Mouse (Mus musculus) forebrain, embryonic 10.5 days (tissue): ENCODE results near the gene Prpf40b. TPM values are rescaled to one million over a fixed set of nuclear protein-coding genes. Genes with fewer than 3 reads are reported as not detected.

Experiments
- DNase-seq: peaks from one replicate; pipeline ENCODE4 v3.0.0-alpha.2; 2017; ENCODE audit warnings: low spot score; ENCODE audit errors: extremely low spot score
- H3K27ac ChIP-seq: fragments of 300-500 bp; sonication (generic); 2 replicates; pipeline ENCODE4 v1.5.1; 2016; ENCODE audit warnings: mild to moderate bottlenecking
- H3K27me3 ChIP-seq: fragments of 300-500 bp; sonication (generic); 2 replicates; pipeline ENCODE4 v1.6.1; 2016; ENCODE audit warnings: mild to moderate bottlenecking; ENCODE audit not compliant: poor library complexity, severe bottlenecking
- H3K36me3 ChIP-seq: fragments of 300-500 bp; sonication (generic); replicated peaks from 2 replicates; pipeline ENCODE4 v1.6.1; 2016; ENCODE audit warnings: mild to moderate bottlenecking, moderate library complexity
- H3K4me1 ChIP-seq: fragments of 300-500 bp; sonication (generic); 2 replicates; pipeline ENCODE4 v1.6.1; 2016
- H3K4me3 ChIP-seq: fragments of 300-500 bp; sonication (generic); 2 replicates; pipeline ENCODE4 v1.5.1; 2016; ENCODE audit warnings: mild to moderate bottlenecking, moderate library complexity
- H3K9me3 ChIP-seq: fragments of 300-500 bp; sonication (generic); 2 replicates; pipeline ENCODE4 v1.6.1; 2016; ENCODE audit warnings: mild to moderate bottlenecking, moderate library complexity
- WGBS: fragments of 180-500 bp; shearing (Covaris S2); methylation state at CpG from one replicate; pipeline ENCODE4 v1.1.7; 2016; 5-methylcytosine and 5-hydroxymethylcytosine counted together
- polyA plus RNA-seq: library from polyadenylated mRNA; unstranded; fragments of >200 nt; fragmentation: Nextera tagmentation; extraction: Ambion mirVana; gene quantifications from 2 replicates; pipeline ENCODE4 v1.2.1, GENCODE M21; 2016

The Prpf40b gene
- polyA plus RNA-seq, 1 experiment from 2014 or later = 62.2 TPM

DNA sequence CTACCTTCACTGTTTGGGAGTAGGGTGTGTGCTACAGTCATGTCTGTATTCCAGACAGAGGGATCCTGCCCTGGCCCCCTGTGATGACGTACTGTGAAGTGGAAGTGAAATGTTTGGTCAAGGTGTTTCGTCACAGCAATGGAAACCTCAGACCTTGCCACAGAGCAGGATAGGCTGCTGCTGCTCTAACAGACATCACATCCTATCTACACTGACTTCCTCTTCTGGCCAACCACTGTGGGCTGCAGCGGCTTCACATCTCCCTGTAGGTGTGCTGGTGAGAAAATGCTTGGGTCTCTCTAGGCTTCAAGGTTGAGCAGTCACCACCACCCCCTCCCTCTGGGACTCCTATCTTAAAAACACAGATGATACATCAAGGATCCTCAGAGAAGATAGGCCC, 46.2 kb downstream of the Prpf40b start:
- 89% methylated on average over 3 of the region's 3 CpGs for WGBS
- Histone ChIP-seq H3K36me3 (no peaks in the 10 kb centered on the region), H3K9me3 (no peaks in the 10 kb centered on the region), H3K4me3 (no peak overlapping the region), H3K27me3 (no peaks in the 10 kb centered on the region), H3K27ac (peak overlapping the region; percentile 8; the same call in 1 of the 2 replicates), H3K4me1 (peaks cover 59% of the 10 kb centered on the region)
- no peak for DNase-seq

- WGBS = 61% methylated on average over 9 of the region's 9 CpGs
- Histone ChIP-seq H3K4me3 (no peak overlapping the region), H3K36me3 (no peaks in the 10 kb centered on the region), H3K27me3 (no peaks in the 10 kb centered on the region), H3K9me3 (no peaks in the 10 kb centered on the region), H3K27ac (0 out of 2 replicates have a peak overlapping the region, but pooled peaks have one; percentile 32), H3K4me1 (peaks cover 57% of the 10 kb centered on the region)
- DNase-seq = no peak
Observed at GRCm38 (mm10) chr15:99342194-99342981, 47.5 kb downstream of the Prpf40b start.

DNA sequence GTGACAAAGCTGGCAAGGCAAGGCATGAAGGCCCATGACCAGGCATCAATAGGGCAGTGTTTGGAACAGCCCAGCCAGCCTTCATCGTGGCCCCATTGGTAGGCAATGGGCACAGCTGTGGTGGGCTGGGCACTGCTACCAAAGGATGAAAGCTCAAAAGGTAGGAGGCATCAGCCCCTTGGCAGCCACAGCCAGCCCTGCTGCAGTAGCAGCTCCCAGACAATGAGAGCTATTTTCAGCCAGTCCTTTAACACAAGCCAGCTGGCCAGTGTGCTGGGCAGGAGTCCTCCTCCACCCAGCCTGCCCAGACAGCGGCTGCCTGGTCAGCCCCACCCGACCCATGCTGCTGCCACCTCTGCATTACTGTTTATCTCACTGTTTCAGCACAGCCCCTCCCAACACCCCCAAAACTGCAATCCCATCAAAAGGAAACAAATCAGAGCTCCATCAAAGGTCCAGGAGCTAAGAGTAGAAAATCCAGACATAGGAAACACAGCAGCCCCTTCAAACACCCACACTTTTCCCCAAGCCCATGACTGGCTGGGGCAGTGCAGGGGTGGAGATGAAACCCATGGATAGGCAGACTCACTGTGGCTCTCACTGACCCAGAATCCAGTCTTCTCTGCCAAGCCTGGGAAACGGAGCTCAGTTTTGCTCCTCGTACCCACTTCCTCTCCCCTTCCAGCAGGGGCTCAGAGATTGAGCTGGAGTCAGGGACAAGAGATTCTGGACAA, 48.7 kb downstream of the Prpf40b start:
- Histone ChIP-seq H3K4me1 (peaks cover 57% of the 10 kb centered on the region), H3K27me3 (no peaks in the 10 kb centered on the region), H3K4me3 (no peak overlapping the region; the same call in 1 of the 2 replicates), H3K36me3 (no peaks in the 10 kb centered on the region), H3K9me3 (no peaks in the 10 kb centered on the region), H3K27ac (peak overlapping the region; percentile 69)
- no peak for DNase-seq
- 67% methylated on average over 5 of the region's 5 CpGs for WGBS

DNA sequence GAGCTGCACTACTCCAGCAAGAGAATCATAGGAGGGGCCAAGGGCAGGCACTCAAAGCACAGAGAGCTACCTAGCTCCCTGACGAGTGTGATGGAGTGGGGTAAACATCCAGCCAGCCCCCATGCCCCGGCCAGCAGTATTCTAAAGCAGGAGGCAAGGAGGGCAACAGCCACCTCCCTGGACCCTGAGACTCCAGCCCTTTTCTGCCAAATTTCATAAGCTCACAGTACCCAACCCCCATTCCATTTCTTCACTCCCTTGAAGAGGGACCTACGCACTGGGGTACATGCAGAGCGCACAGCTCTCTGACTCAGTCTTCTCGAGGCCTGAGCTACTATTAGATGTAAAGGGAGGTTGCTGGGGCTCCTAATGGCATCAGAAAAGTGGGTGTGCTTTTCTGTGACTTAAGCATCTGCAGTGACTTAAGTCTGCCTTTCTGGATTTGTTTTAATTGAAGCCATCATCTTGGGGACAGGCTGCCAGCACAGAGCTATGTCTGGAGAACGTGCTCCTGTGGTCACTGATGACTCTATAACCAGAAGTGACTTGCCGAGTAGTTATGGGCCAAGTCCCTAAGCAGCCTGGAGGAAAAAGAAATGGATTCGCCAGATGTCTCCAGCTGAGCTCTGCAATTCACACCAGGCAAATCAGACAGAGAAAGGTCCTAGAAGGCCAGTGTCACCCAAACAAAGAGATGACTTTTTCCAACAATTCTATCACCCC, 49.4 kb downstream of the Prpf40b start:
- Histone ChIP-seq H3K4me1 (peaks cover 54% of the 10 kb centered on the region), H3K27ac (peak overlapping the region; percentile 69), H3K27me3 (no peaks in the 10 kb centered on the region), H3K4me3 (no peak overlapping the region), H3K9me3 (no peaks in the 10 kb centered on the region), H3K36me3 (no peaks in the 10 kb centered on the region)
- DNase-seq = no peak
- 75% methylated on average over 8 of the region's 8 CpGs for WGBS

DNA sequence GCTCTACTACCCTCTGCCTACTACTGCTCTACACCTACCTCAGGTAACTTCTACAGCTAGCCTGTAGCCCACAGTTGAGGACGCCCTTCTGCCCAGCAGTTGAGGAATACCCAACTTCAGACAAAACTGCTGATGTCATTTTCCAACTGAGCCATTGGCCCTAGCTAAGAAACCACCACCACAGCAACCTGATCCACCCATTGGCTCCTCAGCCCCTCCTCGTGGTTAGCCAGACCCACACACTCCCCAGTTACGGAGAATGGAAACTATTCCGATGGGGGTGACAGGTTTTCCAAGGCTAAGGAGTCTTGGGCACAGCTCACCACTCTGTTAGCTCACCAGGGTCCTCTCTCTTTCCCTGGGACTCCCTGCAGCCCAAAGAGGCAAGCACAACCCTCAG, 50.1 kb downstream of the Prpf40b start:
- Histone ChIP-seq H3K4me1 (peaks cover 50% of the 10 kb centered on the region), H3K27me3 (no peaks in the 10 kb centered on the region), H3K4me3 (no peak overlapping the region), H3K27ac (0 out of 2 replicates have a peak overlapping the region, but pooled peaks have one; percentile 69), H3K36me3 (no peaks in the 10 kb centered on the region), H3K9me3 (no peaks in the 10 kb centered on the region)
- WGBS = 84% methylated on average over 4 of the region's 4 CpGs
- no peak for DNase-seq

GRCm38 (mm10) chr15:99351610-99352009, 56.7 kb downstream of the Prpf40b start:
- no peak overlapping the region for H3K4me3 ChIP-seq
- no peaks in the 10 kb centered on the region for H3K9me3 ChIP-seq
- peaks cover 13% of the 10 kb centered on the region for H3K4me1 ChIP-seq
- no peak overlapping the region for H3K27ac ChIP-seq
- DNase-seq = no peak
- no peaks in the 10 kb centered on the region for H3K36me3 ChIP-seq
- WGBS = 88% methylated on average over 6 of the region's 6 CpGs
- no peaks in the 10 kb centered on the region for H3K27me3 ChIP-seq

GRCm38 (mm10) chr15:99352306-99352705, 57.4 kb downstream of the Prpf40b start:
- 84% methylated on average over 5 of the region's 5 CpGs for WGBS
- H3K27me3 ChIP-seq = no peaks in the 10 kb centered on the region
- no peak overlapping the region for H3K27ac ChIP-seq
- H3K9me3 ChIP-seq = no peaks in the 10 kb centered on the region
- no peak for DNase-seq
- H3K4me1 ChIP-seq = peaks cover 13% of the 10 kb centered on the region
- H3K36me3 ChIP-seq = no peaks in the 10 kb centered on the region
- no peak overlapping the region for H3K4me3 ChIP-seq

DNA sequence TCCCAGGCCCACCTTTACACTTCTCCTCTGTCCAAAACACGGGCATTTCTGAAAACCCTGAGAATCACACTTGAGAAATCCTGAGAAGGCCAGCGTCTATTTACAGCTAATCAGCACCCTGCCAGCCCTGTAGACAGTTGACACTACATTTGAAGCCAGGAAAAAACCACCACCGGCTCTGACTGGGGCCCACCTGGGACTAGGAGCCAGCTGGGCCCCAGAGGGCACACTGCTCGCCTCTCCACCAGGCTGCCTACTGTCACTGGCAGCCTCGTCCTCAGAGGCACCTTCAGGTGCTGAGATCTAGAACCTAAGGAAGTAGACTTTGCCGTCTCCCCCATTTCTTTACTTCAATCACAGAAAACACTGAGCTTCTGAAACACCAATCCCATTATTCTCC, 60.8 kb downstream of the Prpf40b start:
- Histone ChIP-seq H3K4me1 (peaks cover 11% of the 10 kb centered on the region), H3K36me3 (no peaks in the 10 kb centered on the region), H3K27ac (no peak overlapping the region), H3K9me3 (no peaks in the 10 kb centered on the region), H3K27me3 (no peaks in the 10 kb centered on the region), H3K4me3 (no peak overlapping the region)
- WGBS = 83% methylated on average over 6 of the region's 6 CpGs
- DNase-seq = no peak

- H3K36me3 ChIP-seq = no peaks in the 10 kb centered on the region
- no peak for DNase-seq
- H3K4me1 ChIP-seq = peaks cover 11% of the 10 kb centered on the region
- no peaks in the 10 kb centered on the region for H3K27me3 ChIP-seq
- 87% methylated on average over 6 of the region's 6 CpGs for WGBS
- H3K4me3 ChIP-seq = no peak overlapping the region
- H3K27ac ChIP-seq = no peak overlapping the region
- no peaks in the 10 kb centered on the region for H3K9me3 ChIP-seq
Observed at GRCm38 (mm10) chr15:99356462-99356861, 61.6 kb downstream of the Prpf40b start.

DNA sequence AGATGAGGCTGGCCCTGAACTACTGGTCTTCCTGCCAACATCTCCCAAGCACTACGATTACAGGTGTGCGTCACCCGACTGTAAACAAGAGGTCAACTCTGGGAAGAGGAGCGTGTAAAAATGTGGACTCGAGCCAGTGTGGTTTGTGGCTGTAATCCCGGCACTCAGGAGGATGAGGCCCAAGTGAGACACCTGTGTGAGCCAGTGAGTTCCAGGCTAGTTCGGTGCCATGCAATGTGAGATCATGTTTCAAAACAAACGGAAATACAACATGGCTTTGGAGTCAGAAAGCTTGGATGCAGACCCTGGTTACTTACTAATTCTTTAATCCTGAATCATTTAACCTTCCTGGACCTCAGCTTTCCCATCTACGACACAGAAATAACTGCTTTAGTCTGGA, 64.1 kb downstream of the Prpf40b start:
- DNase-seq = no peak
- no peaks in the 10 kb centered on the region for H3K27me3 ChIP-seq
- peaks cover 13% of the 10 kb centered on the region for H3K4me1 ChIP-seq
- H3K36me3 ChIP-seq = no peaks in the 10 kb centered on the region
- no peak overlapping the region for H3K4me3 ChIP-seq
- WGBS = 89% methylated on average over 9 of the region's 9 CpGs
- no peaks in the 10 kb centered on the region for H3K9me3 ChIP-seq
- H3K27ac ChIP-seq = no peak overlapping the region

DNA sequence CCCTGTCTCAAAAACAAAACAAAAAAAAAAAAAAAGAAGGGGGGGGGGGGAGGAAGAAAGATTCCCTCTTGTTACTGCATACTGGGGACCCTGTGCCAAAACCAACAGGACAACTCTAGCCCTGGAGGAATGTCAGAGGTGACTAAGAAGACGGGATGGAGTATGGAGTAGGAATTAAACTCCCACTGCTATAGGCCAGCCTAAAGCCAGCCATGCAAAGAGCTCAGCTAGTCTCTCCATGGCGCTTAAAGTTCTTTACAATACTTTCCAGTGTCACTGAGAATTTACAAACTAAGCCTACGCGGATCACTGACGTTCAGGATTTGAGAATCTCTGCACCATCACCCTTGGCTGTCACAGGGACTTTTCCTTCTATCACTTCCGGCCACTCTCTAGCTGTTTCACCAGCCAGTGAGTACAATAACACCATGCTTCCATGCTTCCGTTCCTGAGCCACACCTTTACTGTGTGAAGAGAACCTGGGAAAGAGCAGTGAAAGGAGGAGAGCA, 69.2 kb downstream of the Prpf40b start:
- H3K36me3 ChIP-seq = no peaks in the 10 kb centered on the region
- H3K27me3 ChIP-seq = peaks cover 5% of the 10 kb centered on the region; the same call in 1 of the 2 replicates
- WGBS = 83% methylated on average over 7 of the region's 7 CpGs
- H3K9me3 ChIP-seq = no peaks in the 10 kb centered on the region
- no peak for DNase-seq
- H3K27ac ChIP-seq = no peak overlapping the region
- H3K4me1 ChIP-seq = peaks cover 26% of the 10 kb centered on the region
- no peak overlapping the region for H3K4me3 ChIP-seq

DNA sequence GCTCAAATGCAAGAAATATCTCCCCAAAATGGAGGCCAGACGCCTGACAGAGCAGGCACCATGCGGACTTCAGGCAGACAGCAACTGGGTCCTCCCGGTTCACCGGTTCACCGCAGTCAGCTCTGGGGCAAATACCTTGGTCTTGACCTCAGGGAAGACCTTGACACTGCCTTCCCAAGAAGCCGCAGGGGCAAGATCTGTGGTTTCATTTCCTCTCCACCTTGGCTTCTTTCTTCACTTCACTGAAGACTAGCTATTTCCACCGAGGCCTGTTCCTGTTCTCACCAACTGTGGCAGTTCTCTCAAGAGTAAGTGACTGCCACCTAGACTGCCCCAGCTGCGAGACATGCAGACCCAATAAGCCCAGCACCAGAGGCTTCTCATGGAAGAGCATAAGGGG, 70.0 kb downstream of the Prpf40b start:
- Histone ChIP-seq H3K27me3 (peaks cover 5% of the 10 kb centered on the region; the same call in 1 of the 2 replicates), H3K4me1 (peaks cover 35% of the 10 kb centered on the region), H3K9me3 (no peaks in the 10 kb centered on the region), H3K36me3 (no peaks in the 10 kb centered on the region), H3K27ac (0 out of 2 replicates have a peak overlapping the region, but pooled peaks have one; percentile 16), H3K4me3 (no peak overlapping the region)
- 73% methylated on average over 8 of the region's 8 CpGs for WGBS
- no peak for DNase-seq
